Mouse (Mus musculus) inflammation-experienced regulatory T-cells (primary cell): Measurements from ENCODE around the gene BC049762. TPM values are rescaled to one million over a fixed set of nuclear protein-coding genes. Genes with fewer than 3 reads are reported as not detected.

Source experiments
- polyA plus RNA-seq, 2 experiments: library from polyadenylated mRNA; unstranded; fragments of 100-300 nt; shearing (Covaris generic); gene quantifications; one replicate each; pipeline ENCODE4 v1.2.1; 2017

BC049762 gene
- polyA plus RNA-seq: under 1 TPM in 1 of 2 experiments, not detected in 1; 0.30 TPM

DNA sequence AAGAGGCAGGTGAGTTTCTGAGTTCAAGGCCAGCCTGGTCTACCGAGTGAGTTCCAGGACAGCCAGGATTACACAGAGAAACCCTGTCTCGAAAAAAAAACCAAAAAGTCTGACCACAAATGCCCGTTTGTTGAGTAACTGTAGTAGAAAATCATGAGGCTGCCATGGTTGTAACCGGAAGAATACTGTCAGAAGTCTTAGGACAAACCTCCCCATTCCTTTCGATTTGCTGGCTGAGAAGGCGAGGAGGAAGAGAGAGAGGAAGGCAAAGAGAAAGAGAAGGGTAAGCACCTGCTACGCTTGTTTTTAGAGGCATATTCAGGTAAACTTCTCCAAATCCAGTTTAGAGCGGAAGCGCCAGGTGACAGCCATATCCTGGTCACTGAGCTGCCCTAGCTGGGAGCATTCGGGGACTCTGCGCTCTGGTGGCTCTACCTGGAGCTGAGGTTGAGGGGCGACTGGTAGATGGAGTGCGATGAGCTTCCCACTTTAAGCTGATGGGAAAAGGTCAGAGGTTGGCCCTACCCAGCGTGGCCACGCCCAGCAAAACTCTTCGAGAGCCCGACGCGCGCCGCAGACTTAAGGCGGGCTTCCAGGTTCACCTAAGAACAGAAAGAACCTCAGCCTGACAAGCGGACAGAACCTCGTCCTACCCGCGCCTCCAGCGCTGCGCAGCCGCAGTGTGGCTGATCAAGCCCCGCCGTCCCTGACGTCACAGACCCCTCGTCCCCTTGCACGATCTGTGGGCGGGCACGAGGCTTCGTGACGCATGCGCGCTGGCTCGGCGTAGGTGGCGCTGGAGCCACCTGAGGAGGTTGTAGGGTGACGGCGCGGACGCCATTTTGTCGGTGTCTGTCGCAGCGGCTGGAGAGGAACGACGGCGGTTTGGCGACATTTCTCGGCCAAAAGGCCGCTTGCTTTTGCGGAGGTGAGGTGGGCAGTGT is at the start of gene BC049762:
Gene BC049762, minus strand, starts transcription at position 705 of the 944 bp plus-strand sequence.

DNA sequence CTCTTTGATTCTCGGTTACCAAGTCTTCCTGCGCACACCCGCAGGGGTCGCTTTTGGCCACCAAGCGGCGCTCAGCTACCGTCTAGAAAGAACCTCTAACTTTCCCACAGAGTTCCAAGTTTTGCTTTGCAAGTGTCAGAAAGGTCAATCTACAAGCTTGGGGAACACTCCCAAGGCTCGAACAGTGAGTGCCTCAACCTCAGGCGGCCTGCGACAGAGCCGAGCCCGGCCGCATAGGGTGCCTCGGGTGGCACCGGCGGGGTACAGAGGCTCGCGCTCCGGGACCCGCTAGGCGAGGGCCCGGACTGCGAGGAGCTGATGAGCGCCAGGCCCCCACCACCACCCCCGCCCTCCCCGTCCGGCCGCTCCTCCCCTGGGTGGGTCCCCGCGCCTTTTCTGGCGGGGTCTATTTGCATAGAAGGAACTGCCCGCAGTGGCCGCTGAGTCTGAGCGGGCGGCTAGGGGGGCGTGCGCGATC is 26.8 kb upstream of the BC049762 start, which contains the start of gene Col23a1:
Gene Col23a1, plus strand, starts transcription at position 357 of the 478 bp plus-strand sequence.

DNA sequence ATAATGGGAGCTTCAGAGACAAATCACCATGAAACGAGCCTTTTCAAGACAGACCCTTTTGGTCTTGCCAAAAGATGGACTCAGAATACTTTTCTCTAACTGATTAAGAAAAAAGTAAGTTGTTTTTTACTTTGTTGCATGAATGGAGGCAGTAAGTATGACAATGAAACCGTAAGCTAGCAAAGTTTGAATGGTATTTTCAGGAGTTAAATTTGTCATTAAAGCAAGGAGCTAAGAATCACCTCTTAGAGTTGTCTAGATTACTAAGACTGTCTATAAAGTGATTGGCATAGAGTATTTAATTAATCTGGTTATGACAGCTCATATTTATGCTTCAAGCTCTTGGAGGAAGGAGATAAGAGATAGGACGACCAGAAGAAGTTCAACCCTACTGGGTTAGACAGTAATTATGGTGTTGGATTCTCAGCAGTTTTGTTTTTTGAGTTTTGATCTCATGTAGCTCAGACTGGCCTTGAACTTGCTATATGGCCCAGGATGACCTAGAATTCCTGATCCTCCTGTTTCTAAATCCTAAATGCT is 1.1 kb downstream of the BC049762 start, which contains the start of gene Clk4:
Gene Clk4, plus strand, starts transcription at position 51 of the 540 bp plus-strand sequence.

DNA sequence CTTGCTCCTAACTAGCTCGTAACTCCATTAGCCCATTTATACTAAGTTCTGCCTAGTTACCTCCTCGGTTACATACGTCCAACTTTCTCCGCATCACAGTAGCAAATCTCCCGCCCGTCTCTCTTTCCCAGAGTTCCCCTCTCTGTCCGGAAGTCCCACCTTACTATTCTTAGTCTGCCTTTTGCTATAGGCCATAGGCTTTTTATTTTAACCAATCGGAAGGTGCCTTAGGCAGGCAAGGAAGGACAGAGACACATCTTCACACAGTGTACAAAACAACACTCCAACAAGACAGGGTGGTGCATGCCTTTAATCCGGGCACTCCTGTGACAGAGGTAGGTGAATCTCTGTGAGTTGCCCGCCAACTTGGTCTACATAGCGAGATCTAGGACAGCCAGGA is 42.5 kb downstream of the BC049762 start, which contains the start of gene Gm12569:
Gene Gm12569, plus strand, starts transcription at position 166 of the 400 bp plus-strand sequence.

Other genes starting within 250 kb of the BC049762 start
- 1 to 10 TPM in 1 of 2 experiments, under 1 TPM in 1; 0.07 to 1.1 TPM for gene Olfr54, start 248.8 kb downstream of the BC049762 start, polyA plus RNA-seq
- not detected for gene Olfr1375, start 214.9 kb downstream of the BC049762 start, polyA plus RNA-seq
- gene Zfp354a, start 203.8 kb downstream of the BC049762 start, polyA plus RNA-seq: under 1 TPM in 1 of 2 experiments, not detected in 1; 0.26 TPM
- under 1 TPM in 1 of 2 experiments, not detected in 1; 0.42 TPM for gene Gm12569, start 42.6 kb downstream of the BC049762 start, polyA plus RNA-seq
- 100 to 1,000 TPM; 172 to 219 TPM for gene Clk4, start 1.3 kb downstream of the BC049762 start, polyA plus RNA-seq
- gene Col23a1, start 26.9 kb upstream of the BC049762 start, polyA plus RNA-seq: 1 to 10 TPM in 1 of 2 experiments, under 1 TPM in 1; 0.90 to 2.3 TPM